Mouse (Mus musculus) liver, postnatal 0 days (tissue): ENCODE measurements around the gene Pex19. TPM values are rescaled to one million over a fixed set of nuclear protein-coding genes. Genes with fewer than 3 reads are reported as not detected.

Experiments used
- ATAC-seq: fragments of 200-750 bp; cut with Nextera tagmentation; 2 replicates; pipeline ENCODE4 v1.8.0; 2017; ENCODE audit warnings: mild to moderate bottlenecking, moderate library complexity
- DNase-seq: peaks from one replicate; pipeline ENCODE4 v3.0.0-alpha.2; 2016
- H3K27ac ChIP-seq: fragments of 300-500 bp; sonication (generic); 2 replicates; pipeline ENCODE4 v1.5.1; 2014; ENCODE audit warnings: antibody characterized with exemption, moderate library complexity, mild to moderate bottlenecking, low read depth
- H3K27me3 ChIP-seq: fragments of 300-500 bp; sonication (generic); 2 replicates; pipeline ENCODE4 v1.6.1; 2014; ENCODE audit warnings: low read length, control low read depth, mixed read lengths; ENCODE audit not compliant: insufficient read depth
- H3K36me3 ChIP-seq: fragments of 300-500 bp; sonication (generic); replicated peaks from 2 replicates; pipeline ENCODE4 v1.6.1; 2014; ENCODE audit warnings: mild to moderate bottlenecking, control low read depth, low read length, moderate library complexity, mixed read lengths; ENCODE audit not compliant: insufficient read depth
- H3K4me1 ChIP-seq: fragments of 300-500 bp; sonication (generic); 2 replicates; pipeline ENCODE4 v1.6.1; 2014; ENCODE audit warnings: antibody characterized with exemption, mild to moderate bottlenecking, control low read depth; ENCODE audit not compliant: insufficient read depth
- H3K4me2 ChIP-seq: fragments of 300-500 bp; sonication (generic); 2 replicates; pipeline ENCODE4 v1.6.1; 2014; ENCODE audit warnings: low read depth, mild to moderate bottlenecking, low read length, moderate library complexity, mixed read lengths
- H3K4me3 ChIP-seq: fragments of 300-500 bp; sonication (generic); 2 replicates; pipeline ENCODE4 v1.5.1; 2014; ENCODE audit warnings: low read depth, low read length
- H3K9ac ChIP-seq: fragments of 300-500 bp; sonication (generic); replicated peaks from 2 replicates; pipeline ENCODE4 v1.6.1; 2014; ENCODE audit warnings: mild to moderate bottlenecking, moderate library complexity
- H3K9me3 ChIP-seq: fragments of 300-500 bp; sonication (generic); 2 replicates; pipeline ENCODE4 v1.6.1; 2016; ENCODE audit warnings: mild to moderate bottlenecking, control low read depth, low read length, mixed read lengths
- CTCF ChIP-seq: sonication (generic); IDR thresholded peaks from 2 replicates; pipeline ENCODE4 v1.5.1; 2016; ENCODE audit warnings: antibody characterized with exemption, low read depth
- EP300 ChIP-seq: IDR thresholded peaks from 2 replicates; pipeline ENCODE4 v1.6.1; 2016; ENCODE audit warnings: antibody characterized with exemption, low read depth, mild to moderate bottlenecking
- WGBS: fragments of 180-500 bp; shearing (Covaris S2); extraction: QIAGEN DNeasy Blood & Tissue Kit; methylation state at CpG from one replicate; pipeline ENCODE4 v1.1.7; 2014; ENCODE audit not compliant: insufficient replicate concordance; 5-methylcytosine and 5-hydroxymethylcytosine counted together
- polyA plus RNA-seq: library from polyadenylated mRNA; unstranded; fragments of >200 nt; fragmentation: Nextera tagmentation; extraction: Ambion mirVana; gene quantifications from 2 replicates; pipeline ENCODE4 v1.2.1, GENCODE M21; 2015

The Pex19 gene
- polyA plus RNA-seq, 1 experiment from 2014 or later = 91.7 TPM

- Histone ChIP-seq H3K9me3 (no peaks in the 10 kb centered on the region), H3K27me3 (no peaks in the 10 kb centered on the region), H3K4me1 (peaks cover 16% of the 10 kb centered on the region), H3K36me3 (peaks cover 60% of the 10 kb centered on the region), H3K27ac (no peak overlapping the region), H3K4me3 (no peak overlapping the region), H3K4me2 (no peak overlapping the region), H3K9ac (no peak overlapping the region)
- WGBS = 87% methylated on average over 3 of the region's 3 CpGs
- no peak for DNase-seq
- ATAC-seq = no peak
- TF ChIP-seq EP300 (no peak), CTCF (no peak)
These were observed 28.0 kb downstream of the Pex19 start for GRCm38 (mm10) chr1:172154536-172154935.

GRCm38 (mm10) chr1:172155518-172155917, 29.0 kb downstream of the Pex19 start:
- Histone ChIP-seq H3K36me3 (peaks cover 53% of the 10 kb centered on the region), H3K9me3 (no peaks in the 10 kb centered on the region)

GRCm38 (mm10) chr1:172159970-172160369, 33.4 kb downstream of the Pex19 start:
- DNase-seq = no peak
- H3K36me3 ChIP-seq = peaks cover 16% of the 10 kb centered on the region
- WGBS = 68% methylated on average over 4 of the region's 4 CpGs

More at GRCm38 (mm10) chr1:172155518-172155917, 29.0 kb downstream of the Pex19 start:
- DNase-seq = no peak
- no peak overlapping the region for H3K9ac ChIP-seq
- H3K4me1 ChIP-seq = peaks cover 9% of the 10 kb centered on the region
- 75% methylated on average over 3 of the region's 3 CpGs for WGBS
- no peaks in the 10 kb centered on the region for H3K27me3 ChIP-seq
- H3K4me2 ChIP-seq = no peak overlapping the region
- no peak overlapping the region; the same call in 1 of the 2 replicates for H3K27ac ChIP-seq
- H3K4me3 ChIP-seq = no peak overlapping the region
- TF ChIP-seq EP300 (no peak), CTCF (no peak)
- no peak; the same call in 1 of the 2 replicates for ATAC-seq

GRCm38 (mm10) chr1:172160508-172160907, 34.0 kb downstream of the Pex19 start:
- DNase-seq (no peak), ATAC-seq (peak; percentile 71)
- Histone ChIP-seq H3K4me2 (no peak overlapping the region), H3K4me1 (peaks cover 6% of the 10 kb centered on the region), H3K36me3 (peaks cover 16% of the 10 kb centered on the region), H3K9ac (no peak overlapping the region), H3K9me3 (no peaks in the 10 kb centered on the region), H3K27ac (no peak overlapping the region), H3K4me3 (no peak overlapping the region), H3K27me3 (no peaks in the 10 kb centered on the region)
- TF ChIP-seq CTCF (no peak), EP300 (no peak)

More at GRCm38 (mm10) chr1:172159970-172160369, 33.4 kb downstream of the Pex19 start:
- no peak overlapping the region for H3K4me2 ChIP-seq
- no peaks in the 10 kb centered on the region for H3K27me3 ChIP-seq
- no peak overlapping the region for H3K27ac ChIP-seq
- TF ChIP-seq EP300 (no peak), CTCF (no peak)
- no peak overlapping the region for H3K9ac ChIP-seq
- H3K4me1 ChIP-seq = peaks cover 6% of the 10 kb centered on the region
- H3K4me3 ChIP-seq = no peak overlapping the region
- ATAC-seq = no peak
- H3K9me3 ChIP-seq = no peaks in the 10 kb centered on the region

GRCm38 (mm10) chr1:172162009-172162408, 35.5 kb downstream of the Pex19 start:
- no peaks in the 10 kb centered on the region for H3K27me3 ChIP-seq
- ATAC-seq (no peak), DNase-seq (no peak)
- no peak overlapping the region for H3K9ac ChIP-seq
- WGBS = 87% methylated on average over 1 of the region's 1 CpGs
- no peak overlapping the region for H3K27ac ChIP-seq
- H3K4me3 ChIP-seq = no peak overlapping the region
- no peak overlapping the region for H3K4me2 ChIP-seq
- H3K36me3 ChIP-seq = peaks cover 22% of the 10 kb centered on the region
- no peaks in the 10 kb centered on the region for H3K9me3 ChIP-seq
- TF ChIP-seq CTCF (peak; percentile 63), EP300 (no peak)
- peaks cover 6% of the 10 kb centered on the region for H3K4me1 ChIP-seq

- Histone ChIP-seq H3K36me3 (peaks cover 30% of the 10 kb centered on the region), H3K9ac (no peak overlapping the region), H3K9me3 (no peaks in the 10 kb centered on the region), H3K4me2 (no peak overlapping the region), H3K27me3 (no peaks in the 10 kb centered on the region), H3K27ac (no peak overlapping the region), H3K4me1 (peaks cover 6% of the 10 kb centered on the region), H3K4me3 (no peak overlapping the region)
- DNase-seq = no peak
- no peak for TF ChIP-seq EP300
- TF ChIP-seq CTCF = no peak
- WGBS = 78% methylated on average over 6 of the region's 6 CpGs
- ATAC-seq = no peak
These were observed 36.4 kb downstream of the Pex19 start for GRCm38 (mm10) chr1:172162959-172163358.

GRCm38 (mm10) chr1:172167911-172168310, 41.4 kb downstream of the Pex19 start:
- no peak overlapping the region for H3K4me3 ChIP-seq
- H3K4me1 ChIP-seq = peaks cover 3% of the 10 kb centered on the region; the same call in 1 of the 2 replicates
- no peak overlapping the region for H3K4me2 ChIP-seq
- DNase-seq (no peak), ATAC-seq (no peak)
- H3K27ac ChIP-seq = no peak overlapping the region
- TF ChIP-seq EP300 (no peak), CTCF (no peak)
- no peak overlapping the region for H3K9ac ChIP-seq
- no peaks in the 10 kb centered on the region for H3K27me3 ChIP-seq
- H3K36me3 ChIP-seq = peaks cover 69% of the 10 kb centered on the region
- no peaks in the 10 kb centered on the region for H3K9me3 ChIP-seq
- WGBS = 93% methylated on average over 5 of the region's 5 CpGs
